In the genomic region with DNA sequence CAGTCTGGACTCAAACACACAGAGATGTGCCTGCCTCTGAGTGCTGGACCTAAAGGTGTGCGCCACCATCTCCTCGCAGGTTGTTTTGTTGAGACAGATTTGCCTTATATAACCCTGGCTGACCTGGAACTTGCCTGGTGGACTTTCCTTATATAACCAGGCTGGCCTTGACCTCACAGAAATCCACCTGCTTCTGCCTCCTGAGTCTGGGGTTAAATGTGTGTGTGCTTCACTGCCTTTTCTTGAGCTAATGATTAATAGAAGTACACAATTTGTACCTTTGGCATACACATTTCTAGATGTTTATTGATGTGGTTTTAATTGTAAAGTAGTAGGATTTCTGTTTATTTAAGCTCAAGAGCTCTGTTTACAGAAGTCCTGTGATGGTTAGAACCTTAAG, we compare ENCODE assay signal across 25 mouse cellular contexts. TPM values are rescaled to one million over a fixed set of nuclear protein-coding genes. Genes with fewer than 3 reads are reported as not detected.
DNase-seq lines count a peak whose midpoint lies in the region; ATAC-seq and TF ChIP-seq lines count a peak whose summit lies in the region.
"Had no signal": no experiment of that assay in that cellular context is flagged by ENCODE, and none has a peak within 500 bp of the region (broad histone marks: within the 10 kb centered on the region; RNA-seq: fewer than 3 reads in every experiment).

No protein-coding gene starts in this region.

- no peaks in the 10 kb centered on the region for H3K27me3 ChIP-seq in kidney, adult 2 months (replicated peaks; ENCODE audit: control insufficient read depth, insufficient read depth, low read length)
- no peaks in the 10 kb centered on the region for H3K27me3 ChIP-seq in kidney, embryonic 14.5 days (ENCODE audit: control insufficient read depth, insufficient read depth, low read length)
- H3K27me3 ChIP-seq: embryonic facial prominence, embryonic 13.5 days; forebrain, embryonic 12.5 days; forebrain, embryonic 15.5 days; heart, embryonic 13.5 days; hindbrain, embryonic 12.5 days; hindbrain, embryonic 15.5 days had no signal

- TF ChIP-seq CTCF in kidney, adult 2 months (conservative IDR thresholded peaks at IDR 0.05; ENCODE audit: insufficient read depth, insufficient read length, low read depth, low read length): no peak

- H3K36me3 ChIP-seq in kidney, adult 2 months (ENCODE audit: control insufficient read depth, insufficient read depth, low read length): no peaks in the 10 kb centered on the region
- no peaks in the 10 kb centered on the region for H3K36me3 ChIP-seq in kidney, embryonic 14.5 days (ENCODE audit: control insufficient read depth, insufficient read depth, low read length)
- H3K36me3 ChIP-seq: embryonic facial prominence, embryonic 10.5 days; embryonic facial prominence, embryonic 13.5 days; forebrain, embryonic 12.5 days; forebrain, embryonic 15.5 days; heart, embryonic 10.5 days; heart, embryonic 13.5 days; hindbrain, embryonic 12.5 days; hindbrain, embryonic 15.5 days had no signal

- TF ChIP-seq POLR2A in kidney, adult 2 months (IDR thresholded peaks at IDR 0.05; ENCODE audit: low read depth, low read length): no peak

- no peaks in the 10 kb centered on the region for H3K9me3 ChIP-seq in kidney, embryonic 14.5 days (ENCODE audit: control insufficient read depth, low read length)
- H3K9me3 ChIP-seq: embryonic facial prominence, embryonic 10.5 days; embryonic facial prominence, embryonic 13.5 days; forebrain, embryonic 12.5 days; forebrain, embryonic 15.5 days; heart, embryonic 10.5 days; heart, embryonic 13.5 days; hindbrain, embryonic 12.5 days; hindbrain, embryonic 15.5 days had no signal

- WGBS in kidney, adult 2 months: 80% methylated on average over 2 of the region's 2 CpGs
- 96% methylated on average over 2 of the region's 2 CpGs for WGBS in kidney, embryonic 14.5 days

- ATAC-seq in kidney, embryonic 14.5 days (ENCODE audit: low FRiP score, low TSS enrichment): no peak
- ATAC-seq: CD4-positive, CD25-positive, alpha-beta regulatory T cell, adult 4 months; forebrain, embryonic 15.5 days had no signal

- no peak overlapping the region for H3K27ac ChIP-seq in kidney, adult 2 months (ENCODE audit: insufficient read depth, low read depth, low read length)
- H3K27ac ChIP-seq in kidney, embryonic 14.5 days (ENCODE audit: low read depth, low read length): no peak overlapping the region
- H3K27ac ChIP-seq in brown adipose tissue, adult 24 weeks (replicated peaks; ENCODE audit: low read depth, low read length): 0 out of 2 replicates have a peak overlapping the region, but pooled peaks have one; percentile 2
- H3K27ac ChIP-seq: embryonic facial prominence, embryonic 10.5 days; embryonic facial prominence, embryonic 13.5 days; forebrain, embryonic 12.5 days; forebrain, embryonic 15.5 days; heart, adult 2 months; heart, embryonic 10.5 days; heart, embryonic 13.5 days; hindbrain, embryonic 12.5 days; hindbrain, embryonic 15.5 days had no signal

- H3K4me1 ChIP-seq in kidney, adult 2 months (ENCODE audit: control insufficient read depth, insufficient read depth, low read length): peaks cover 37% of the 10 kb centered on the region
- H3K4me1 ChIP-seq in kidney, embryonic 14.5 days (ENCODE audit: control insufficient read depth, insufficient read depth, low read length): peaks cover 18% of the 10 kb centered on the region
- H3K4me1 ChIP-seq in brown adipose tissue, adult 24 weeks (ENCODE audit: control insufficient read depth, insufficient read depth, insufficient read length, low read length): peaks cover 28% of the 10 kb centered on the region
- H3K4me1 ChIP-seq: forebrain, embryonic 15.5 days had no signal

- DNase-seq in kidney, adult 2 months: peak; percentile 76
- DNase-seq in kidney, postnatal 36 days: peak; percentile 36 to 68
- DNase-seq in kidney, postnatal 4 days: no peak
- DNase-seq in yolk sac, embryonic 10.5 days (ENCODE audit: low spot score): peak; percentile 50
- DNase-seq: adrenal gland, adult 2 months; adrenal gland, postnatal 14 days; cerebellum, adult 11-12 months; cerebellum, adult 8-10 months; cerebellum, postnatal 10 days; cerebellum, postnatal 36 days; embryo, embryonic 11 days; gastrocnemius, postnatal 25 days; heart, adult 2 months had no signal

- H3K4me3 ChIP-seq in kidney, adult 2 months (ENCODE audit: insufficient read depth, low read depth, low read length): no peak overlapping the region
- no peak overlapping the region for H3K4me3 ChIP-seq in kidney, embryonic 14.5 days (ENCODE audit: low read length)
- H3K4me3 ChIP-seq in brown adipose tissue, adult 24 weeks (ENCODE audit: insufficient read depth, low read depth, low read length): no peak overlapping the region
- H3K4me3 ChIP-seq: embryonic facial prominence, embryonic 10.5 days; embryonic facial prominence, embryonic 13.5 days; erythroblast, embryonic 14.5 days; forebrain, embryonic 12.5 days; forebrain, embryonic 15.5 days; heart, adult 2 months; heart, embryonic 10.5 days; heart, embryonic 13.5 days; hindbrain, embryonic 12.5 days; hindbrain, embryonic 15.5 days had no signal

- H3K4me2 ChIP-seq in kidney, embryonic 14.5 days (replicated peaks; ENCODE audit: low read depth, low read length): no peak overlapping the region
- H3K4me2 ChIP-seq: embryonic facial prominence, embryonic 13.5 days; forebrain, embryonic 12.5 days; forebrain, embryonic 15.5 days; heart, embryonic 13.5 days; hindbrain, embryonic 12.5 days; hindbrain, embryonic 15.5 days had no signal

- H3K9ac ChIP-seq in kidney, embryonic 14.5 days (ENCODE audit: low read depth, low read length): no peak overlapping the region
- H3K9ac ChIP-seq: embryonic facial prominence, embryonic 13.5 days; forebrain, embryonic 12.5 days; forebrain, embryonic 15.5 days; heart, embryonic 13.5 days; hindbrain, embryonic 12.5 days; hindbrain, embryonic 15.5 days had no signal

RNA-seq across cellular contexts. Expression of a gene that starts 22.7 kb away (rescaled TPM):
- polyA plus RNA-seq in kidney, adult 2 months (2012; rRNA removed): 14.0 and 14.4 TPM in 2 replicates
- 6.4 and 7.8 TPM in 2 replicates for polyA plus RNA-seq in kidney, embryonic 14.5 days (2014; fragmentation: Nextera tagmentation; extraction: Ambion mirVana)
- 10.7 and 13.4 TPM in 2 replicates for polyA plus RNA-seq in brown adipose tissue, adult 24 weeks (2012; ENCODE audit: insufficient read depth, insufficient read length, missing spikeins)

Comparison
In these comparisons a context has a peak if more than half of its experiments do, and no peak if none do; other contexts are left out.
1. DNase-seq: peak in kidney, adult 2 months (single experiment), kidney, postnatal 36 days (2 of 2) and yolk sac, embryonic 10.5 days (single experiment); none in kidney, postnatal 4 days (0 of 2).